Mouse (Mus musculus) forebrain, embryonic 14.5 days (tissue): Measurements from ENCODE around the gene Mss51. TPM values are rescaled to one million over a fixed set of nuclear protein-coding genes. Genes with fewer than 3 reads are reported as not detected.

Experiments
- ATAC-seq: fragments of 200-750 bp; cut with Nextera tagmentation; 2 replicates; pipeline ENCODE4 v1.8.0; 2017; ENCODE audit warnings: mild to moderate bottlenecking, moderate library complexity
- DNase-seq: peaks from one replicate; pipeline ENCODE4 v3.0.0-alpha.2; 2015; ENCODE audit warnings: low spot score
- H3K27ac ChIP-seq: fragments of 300-500 bp; sonication (generic); 2 replicates; pipeline ENCODE4 v1.5.1; 2014; ENCODE audit warnings: low read depth, mild to moderate bottlenecking, control low read depth, low read length, moderate library complexity
- H3K27me3 ChIP-seq: fragments of 300-500 bp; sonication (generic); replicated peaks from 2 replicates; pipeline ENCODE4 v1.6.1; 2014; ENCODE audit warnings: low read length, control low read depth, mixed read lengths; ENCODE audit not compliant: control insufficient read depth, insufficient read depth
- H3K36me3 ChIP-seq: fragments of 300-500 bp; sonication (generic); 2 replicates; pipeline ENCODE4 v1.6.1; 2014; ENCODE audit warnings: low read length, control low read depth; ENCODE audit not compliant: control insufficient read depth, insufficient read depth
- H3K4me1 ChIP-seq: fragments of 300-500 bp; sonication (generic); 2 replicates; pipeline ENCODE4 v1.6.1; 2014; ENCODE audit warnings: antibody characterized with exemption, low read length, control low read depth; ENCODE audit not compliant: control insufficient read depth, insufficient read depth
- H3K4me2 ChIP-seq: fragments of 300-500 bp; sonication (generic); 2 replicates; pipeline ENCODE4 v1.6.1; 2014; ENCODE audit warnings: mild to moderate bottlenecking, control low read depth, low read length
- H3K4me3 ChIP-seq: fragments of 300-500 bp; sonication (generic); 2 replicates; pipeline ENCODE4 v1.5.1; 2014; ENCODE audit warnings: low read depth, low read length, control low read depth
- H3K9ac ChIP-seq: fragments of 300-500 bp; sonication (generic); 2 replicates; pipeline ENCODE4 v1.6.1; 2014; ENCODE audit warnings: mild to moderate bottlenecking, low read length, control low read depth, moderate library complexity
- H3K9me3 ChIP-seq: fragments of 300-500 bp; sonication (generic); replicated peaks from 2 replicates; pipeline ENCODE4 v1.6.1; 2016; ENCODE audit warnings: low read length, control low read depth, mixed read lengths; ENCODE audit not compliant: control insufficient read depth
- WGBS: fragments of 180-500 bp; shearing (Covaris S2); extraction: QIAGEN DNeasy Blood & Tissue Kit; methylation state at CpG from one replicate; pipeline ENCODE4 v1.1.7; 2014; 5-methylcytosine and 5-hydroxymethylcytosine counted together
- polyA plus RNA-seq: library from polyadenylated mRNA; unstranded; fragments of >200 nt; fragmentation: Nextera tagmentation; extraction: Ambion mirVana; gene quantifications from 2 replicates; pipeline ENCODE4 v1.2.1, GENCODE M21; 2014

Gene Mss51
- polyA plus RNA-seq, 1 experiment from 2014 or later: 0.30 TPM

GRCm38 (mm10) chr14:20499982-20500381, 3.3 kb upstream of the Mss51 start:
- H3K27me3 ChIP-seq: no peaks in the 10 kb centered on the region
- ATAC-seq (no peak), DNase-seq (peak; percentile 14)
- H3K4me2 ChIP-seq: no peak overlapping the region
- no peak overlapping the region for H3K4me3 ChIP-seq
- no peaks in the 10 kb centered on the region for H3K9me3 ChIP-seq
- H3K9ac ChIP-seq: no peak overlapping the region
- peaks cover 36% of the 10 kb centered on the region for H3K36me3 ChIP-seq
- no peaks in the 10 kb centered on the region for H3K4me1 ChIP-seq
- WGBS: 94% methylated on average over 3 of the region's 3 CpGs
- H3K27ac ChIP-seq: no peak overlapping the region

- no peaks in the 10 kb centered on the region for H3K9me3 ChIP-seq
- no peak overlapping the region for H3K4me3 ChIP-seq
- no peaks in the 10 kb centered on the region for H3K27me3 ChIP-seq
- H3K4me2 ChIP-seq: no peak overlapping the region
- DNase-seq (no peak), ATAC-seq (no peak)
- H3K36me3 ChIP-seq: peaks cover 26% of the 10 kb centered on the region
- 95% methylated on average over 5 of the region's 5 CpGs for WGBS
- H3K4me1 ChIP-seq: no peaks in the 10 kb centered on the region
- H3K9ac ChIP-seq: no peak overlapping the region
- H3K27ac ChIP-seq: no peak overlapping the region
These were observed 10.7 kb downstream of the Mss51 start for GRCm38 (mm10) chr14:20486031-20486430.

- ATAC-seq (no peak), DNase-seq (no peak)
- H3K36me3 ChIP-seq: peaks cover 19% of the 10 kb centered on the region
- H3K27ac ChIP-seq: no peak overlapping the region
- WGBS: 92% methylated on average over 7 of the region's 7 CpGs
- H3K4me3 ChIP-seq: no peak overlapping the region
- no peaks in the 10 kb centered on the region for H3K27me3 ChIP-seq
- peaks cover 4% of the 10 kb centered on the region for H3K4me1 ChIP-seq
- no peak overlapping the region for H3K9ac ChIP-seq
- H3K4me2 ChIP-seq: no peak overlapping the region
- no peaks in the 10 kb centered on the region for H3K9me3 ChIP-seq
These were observed 14.5 kb downstream of the Mss51 start for GRCm38 (mm10) chr14:20482051-20482751.

GRCm38 (mm10) chr14:20481211-20481610, 15.5 kb downstream of the Mss51 start:
- 18% methylated on average over 5 of the region's 5 CpGs for WGBS
- ATAC-seq: no peak
- no peak for DNase-seq
- Histone ChIP-seq H3K27ac (no peak overlapping the region), H3K27me3 (no peaks in the 10 kb centered on the region), H3K4me2 (no peak overlapping the region), H3K9ac (no peak overlapping the region), H3K4me3 (no peak overlapping the region), H3K4me1 (peaks cover 4% of the 10 kb centered on the region), H3K36me3 (peaks cover 15% of the 10 kb centered on the region), H3K9me3 (no peaks in the 10 kb centered on the region)

GRCm38 (mm10) chr14:20480195-20480579, 16.5 kb downstream of the Mss51 start:
- no peaks in the 10 kb centered on the region for H3K27me3 ChIP-seq
- peak overlapping the region; percentile 90 for H3K4me2 ChIP-seq
- peaks cover 4% of the 10 kb centered on the region for H3K4me1 ChIP-seq
- no peak for DNase-seq
- peak overlapping the region; percentile 59 for H3K4me3 ChIP-seq
- H3K9ac ChIP-seq: peak overlapping the region; percentile 69
- no peaks in the 10 kb centered on the region for H3K9me3 ChIP-seq
- H3K27ac ChIP-seq: no peak overlapping the region
- 64% methylated on average over 1 of the region's 1 CpGs for WGBS
- H3K36me3 ChIP-seq: peaks cover 12% of the 10 kb centered on the region
- no peak; the same call in 1 of the 2 replicates for ATAC-seq

- Histone ChIP-seq H3K4me1 (peaks cover 4% of the 10 kb centered on the region), H3K4me2 (peak within 1 kb of the TSS; percentile 90), H3K9me3 (no peaks in the 10 kb centered on the region), H3K36me3 (peaks cover 6% of the 10 kb centered on the region), H3K4me3 (peak within 1 kb of the TSS; percentile 59), H3K27ac (no peak within 1 kb of the TSS), H3K27me3 (no peaks in the 10 kb centered on the region), H3K9ac (peak within 1 kb of the TSS; percentile 69)
- peak; percentile 85 for ATAC-seq
- WGBS: 1% methylated on average over 48 of the region's 48 CpGs
- DNase-seq: peak; percentile 61
These were observed 17.2 kb downstream of the Mss51 start, which contains the start of gene Anxa7 for GRCm38 (mm10) chr14:20479291-20480194. Gene Anxa7, minus strand, starts transcription at chr14:20480133.

GRCm38 (mm10) chr14:20478801-20479200, 17.9 kb downstream of the Mss51 start:
- 29% methylated on average over 7 of the region's 7 CpGs for WGBS
- H3K9ac ChIP-seq: no peak overlapping the region
- no peak for ATAC-seq
- no peaks in the 10 kb centered on the region for H3K27me3 ChIP-seq
- peaks cover 4% of the 10 kb centered on the region for H3K4me1 ChIP-seq
- H3K27ac ChIP-seq: no peak overlapping the region
- peak overlapping the region; percentile 90 for H3K4me2 ChIP-seq
- DNase-seq: no peak
- H3K36me3 ChIP-seq: peaks cover 3% of the 10 kb centered on the region; the same call in 1 of the 2 replicates
- no peaks in the 10 kb centered on the region for H3K9me3 ChIP-seq
- H3K4me3 ChIP-seq: peak overlapping the region; percentile 59; the same call in 1 of the 2 replicates

GRCm38 (mm10) chr14:20478385-20478784, 18.3 kb downstream of the Mss51 start:
- Histone ChIP-seq H3K4me3 (no peak overlapping the region), H3K36me3 (peaks cover 3% of the 10 kb centered on the region; the same call in 1 of the 2 replicates), H3K27me3 (no peaks in the 10 kb centered on the region), H3K4me1 (peaks cover 4% of the 10 kb centered on the region), H3K4me2 (no peak overlapping the region), H3K9me3 (no peaks in the 10 kb centered on the region), H3K9ac (no peak overlapping the region), H3K27ac (no peak overlapping the region)
- ATAC-seq (no peak), DNase-seq (no peak)
- 62% methylated on average over 3 of the region's 3 CpGs for whole genome bisulfite sequencing
